Mouse (Mus musculus): ENCODE measurements around the gene Nckap5. TPM values are rescaled to one million over a fixed set of nuclear protein-coding genes. Genes with fewer than 3 reads are reported as not detected.
"Not testable (repeated sequence)": the region's sequence is repeated elsewhere in the genome, so short reads cannot be mapped to it uniquely, and the experiment has no call there.

Gene Nckap5
- polyA plus RNA-seq, 1 experiment, result 50.4 TPM

- 91% methylated on average over 3 of the region's 3 CpGs for WGBS
- H3K4me3 ChIP-seq (replicated peaks; ENCODE audit: extremely low read depth, low read depth, low read length), result no peak overlapping the region
- TF ChIP-seq POLR2A (IDR thresholded peaks at IDR 0.05; ENCODE audit: borderline replicate concordance, extremely low read depth, low read depth, low read length) (no peak), CTCF (IDR thresholded peaks at IDR 0.05; ENCODE audit: insufficient read depth, low read length) (no peak)
- DNase-seq, result no peak
- H3K4me1 ChIP-seq (ENCODE audit: control insufficient read depth, insufficient read depth, low read length), result no peaks in the 10 kb centered on the region
Measured at GRCm38 (mm10) chr1:126116034-126116433, 714.6 kb downstream of the Nckap5 start.

GRCm38 (mm10) chr1:126105673-126106256 is 724.8 kb downstream of the Nckap5 start:
- DNase-seq, result no peak
- H3K4me1 ChIP-seq (ENCODE audit: control insufficient read depth, insufficient read depth, low read length), result 0 out of 2 replicates have a peak, but pooled peaks cover 3% of the 10 kb centered on the region
- TF ChIP-seq POLR2A (IDR thresholded peaks at IDR 0.05; ENCODE audit: borderline replicate concordance, extremely low read depth, low read depth, low read length), result no peak
- TF ChIP-seq CTCF (IDR thresholded peaks at IDR 0.05; ENCODE audit: insufficient read depth, low read length), result no peak
- 84% methylated on average over 3 of the region's 3 CpGs for WGBS
- no peak overlapping the region for H3K4me3 ChIP-seq (replicated peaks; ENCODE audit: extremely low read depth, low read depth, low read length)

GRCm38 (mm10) chr1:126094346-126094745 is 736.3 kb downstream of the Nckap5 start:
- Histone ChIP-seq H3K4me1 (ENCODE audit: control insufficient read depth, insufficient read depth, low read length) (no peaks in the 10 kb centered on the region), H3K4me3 (replicated peaks; ENCODE audit: extremely low read depth, low read depth, low read length) (no peak overlapping the region)
- DNase-seq, result no peak
- TF ChIP-seq POLR2A (IDR thresholded peaks at IDR 0.05; ENCODE audit: borderline replicate concordance, extremely low read depth, low read depth, low read length) (no peak), CTCF (IDR thresholded peaks at IDR 0.05; ENCODE audit: insufficient read depth, low read length) (no peak)
- WGBS, result 78% methylated on average over 4 of the region's 4 CpGs

- not testable (repeated sequence) for H3K4me1 ChIP-seq (ENCODE audit: control insufficient read depth, insufficient read depth, low read length); DNase-seq
- 95% methylated on average over 2 of the region's 2 CpGs for WGBS
Measured at GRCm38 (mm10) chr1:126091979-126092378, 738.6 kb downstream of the Nckap5 start.

GRCm38 (mm10) chr1:126087181-126087580 is 743.4 kb downstream of the Nckap5 start:
- no peak overlapping the region for H3K4me3 ChIP-seq (replicated peaks; ENCODE audit: extremely low read depth, low read depth, low read length)
- WGBS, result 94% methylated on average over 7 of the region's 7 CpGs
- no peak for DNase-seq
- TF ChIP-seq POLR2A (IDR thresholded peaks at IDR 0.05; ENCODE audit: borderline replicate concordance, extremely low read depth, low read depth, low read length) (no peak), CTCF (IDR thresholded peaks at IDR 0.05; ENCODE audit: insufficient read depth, low read length) (no peak)
- H3K4me1 ChIP-seq (ENCODE audit: control insufficient read depth, insufficient read depth, low read length), result no peaks in the 10 kb centered on the region

More at GRCm38 (mm10) chr1:126091979-126092378, 738.6 kb downstream of the Nckap5 start:
- H3K4me3 ChIP-seq (replicated peaks; ENCODE audit: extremely low read depth, low read depth, low read length), result not testable (repeated sequence)

GRCm38 (mm10) chr1:126076312-126076711 is 754.3 kb downstream of the Nckap5 start:
- Histone ChIP-seq H3K4me3 (replicated peaks; ENCODE audit: extremely low read depth, low read depth, low read length) (no peak overlapping the region), H3K4me1 (ENCODE audit: control insufficient read depth, insufficient read depth, low read length) (no peaks in the 10 kb centered on the region; the same call in 1 of the 2 replicates)
- no peak for DNase-seq
- 90% methylated on average over 4 of the region's 4 CpGs for WGBS
- TF ChIP-seq CTCF (IDR thresholded peaks at IDR 0.05; ENCODE audit: insufficient read depth, low read length), result no peak
- no peak for TF ChIP-seq POLR2A (IDR thresholded peaks at IDR 0.05; ENCODE audit: borderline replicate concordance, extremely low read depth, low read depth, low read length)

- Histone ChIP-seq H3K4me1 (ENCODE audit: control insufficient read depth, insufficient read depth, low read length) (no peaks in the 10 kb centered on the region), H3K4me3 (replicated peaks; ENCODE audit: extremely low read depth, low read depth, low read length) (no peak overlapping the region)
- DNase-seq, result no peak
- TF ChIP-seq POLR2A (IDR thresholded peaks at IDR 0.05; ENCODE audit: borderline replicate concordance, extremely low read depth, low read depth, low read length) (no peak), CTCF (IDR thresholded peaks at IDR 0.05; ENCODE audit: insufficient read depth, low read length) (no peak)
- WGBS, result 90% methylated on average over 2 of the region's 2 CpGs
Measured at GRCm38 (mm10) chr1:126070861-126071260, 759.7 kb downstream of the Nckap5 start.

- WGBS, result 48% methylated on average over 3 of the region's 3 CpGs
- TF ChIP-seq POLR2A (IDR thresholded peaks at IDR 0.05; ENCODE audit: borderline replicate concordance, extremely low read depth, low read depth, low read length) (no peak), CTCF (IDR thresholded peaks at IDR 0.05; ENCODE audit: insufficient read depth, low read length) (no peak)
- no peak overlapping the region for H3K4me3 ChIP-seq (replicated peaks; ENCODE audit: extremely low read depth, low read depth, low read length)
- H3K4me1 ChIP-seq (ENCODE audit: control insufficient read depth, insufficient read depth, low read length), result no peaks in the 10 kb centered on the region; the same call in 1 of the 2 replicates
- DNase-seq, result no peak
Measured at GRCm38 (mm10) chr1:126051491-126051890, 779.1 kb downstream of the Nckap5 start.

GRCm38 (mm10) chr1:126042886-126043285 is 787.7 kb downstream of the Nckap5 start:
- DNase-seq, result no peak
- 90% methylated on average over 5 of the region's 5 CpGs for WGBS
- no peaks in the 10 kb centered on the region for H3K4me1 ChIP-seq (ENCODE audit: control insufficient read depth, insufficient read depth, low read length)
- no peak overlapping the region for H3K4me3 ChIP-seq (replicated peaks; ENCODE audit: extremely low read depth, low read depth, low read length)
- no peak for TF ChIP-seq POLR2A (IDR thresholded peaks at IDR 0.05; ENCODE audit: borderline replicate concordance, extremely low read depth, low read depth, low read length)
- TF ChIP-seq CTCF (IDR thresholded peaks at IDR 0.05; ENCODE audit: insufficient read depth, low read length), result no peak

GRCm38 (mm10) chr1:126027536-126027935 is 803.1 kb downstream of the Nckap5 start:
- DNase-seq, result no peak
- no peak for TF ChIP-seq POLR2A (IDR thresholded peaks at IDR 0.05; ENCODE audit: borderline replicate concordance, extremely low read depth, low read depth, low read length)
- TF ChIP-seq CTCF (IDR thresholded peaks at IDR 0.05; ENCODE audit: insufficient read depth, low read length), result no peak
- WGBS, result 92% methylated on average over 8 of the region's 8 CpGs
- no peaks in the 10 kb centered on the region for H3K4me1 ChIP-seq (ENCODE audit: control insufficient read depth, insufficient read depth, low read length)
- no peak overlapping the region for H3K4me3 ChIP-seq (replicated peaks; ENCODE audit: extremely low read depth, low read depth, low read length)
